Mouse (Mus musculus): ENCODE results near the gene Hdgf. TPM values are rescaled to one million over a fixed set of nuclear protein-coding genes. Genes with fewer than 3 reads are reported as not detected.

Gene Hdgf
- polyA plus RNA-seq, 1 experiment from 2014 or later: 503 TPM

DNA sequence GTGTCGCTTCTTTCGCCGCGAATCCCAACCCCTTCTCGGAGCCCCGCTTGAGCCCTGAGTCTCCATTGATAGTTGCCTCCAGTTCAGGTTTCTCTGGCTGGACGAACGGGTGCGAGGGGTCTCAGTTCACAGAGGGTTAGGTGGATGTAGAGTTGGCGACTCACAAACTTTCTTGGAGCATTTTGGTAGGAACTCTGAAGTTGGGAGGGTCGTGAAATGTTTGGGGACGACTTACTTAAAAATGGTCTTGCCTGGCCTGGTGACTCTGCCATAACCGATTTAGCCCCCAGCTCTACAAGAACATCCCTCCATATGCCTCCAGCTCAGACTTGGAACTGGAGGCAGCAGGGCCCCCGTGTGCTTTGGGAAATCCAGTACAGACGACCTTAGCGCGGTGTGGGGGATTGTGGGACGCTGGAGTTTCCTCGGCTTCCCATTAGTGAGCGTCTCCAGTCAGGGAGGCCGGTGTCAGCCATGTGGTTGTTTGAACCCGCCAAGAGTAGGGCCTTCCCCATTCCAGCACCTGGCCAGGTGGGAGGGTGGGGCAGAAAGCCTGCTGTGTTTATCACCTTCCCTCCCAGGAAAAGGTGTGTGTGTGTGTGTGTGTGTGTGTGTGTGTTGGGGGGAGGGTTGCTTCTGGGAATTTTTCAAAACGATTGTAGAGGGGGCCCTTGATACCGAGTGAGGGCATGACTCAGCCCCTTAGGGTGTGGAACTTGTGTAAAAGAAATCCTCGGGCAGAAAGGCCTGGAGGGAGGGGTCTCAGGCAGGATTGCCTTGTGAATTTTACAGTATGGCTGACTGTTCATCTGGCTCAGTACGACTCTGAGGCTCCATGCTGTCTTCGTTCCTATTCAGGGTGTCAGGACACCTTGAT lies 1.1 kb downstream of the Hdgf start:
- TF ChIP-seq CTCF (IDR thresholded peaks at IDR 0.05): no peak
- CTCF ChIA-PET: interaction anchor here (0.7 to 2.8 kb wide), 7 partner anchors 10 to 80 kb away, joined by 3 to 14 read pairs (median 3); partner anchors contain the start of genes Mrpl24, Nes and Prcc
- ATAC-seq: no peak
- H3K27me3 ChIP-seq: no peaks in the 10 kb centered on the region
- in situ Hi-C loops (cut with MboI; ENCODE audit: low pct_unique_long_range_greater_than_20kb): no loop called here
- no peak for DNase-seq (ENCODE audit: low read depth, low spot score)
- POLR2A ChIA-PET: interaction anchor here (1.0 to 4.1 kb wide), 5 partner anchors 9 to 22 kb away, joined by 3 to 18 read pairs (median 5); partner anchors contain the start of genes Isg20l2, Mrpl24 and Prcc

DNA sequence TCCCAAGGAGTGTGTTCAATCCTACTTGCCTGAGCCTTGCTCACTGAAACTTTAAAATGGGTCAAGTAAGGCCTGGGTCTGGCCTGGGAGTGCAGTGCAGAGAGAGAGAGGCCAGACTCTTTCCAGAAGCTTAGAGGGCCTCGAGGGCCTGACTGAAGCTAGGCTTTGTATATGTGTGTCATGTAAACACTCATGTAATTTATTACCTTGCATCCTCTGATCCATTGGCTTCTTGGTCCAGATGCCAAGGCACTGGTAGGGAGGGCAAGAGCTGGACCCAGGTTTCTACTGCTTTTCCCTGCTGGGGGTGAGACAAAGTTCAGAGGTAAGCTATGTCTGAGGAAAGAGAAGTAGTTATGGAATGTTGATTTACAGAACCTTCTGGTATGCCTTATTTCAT lies 1.8 kb downstream of the Hdgf start:
- no peak for DNase-seq (ENCODE audit: low read depth, low spot score)
- in situ Hi-C loops (cut with MboI; ENCODE audit: low pct_unique_long_range_greater_than_20kb): no loop called here
- TF ChIP-seq CTCF (IDR thresholded peaks at IDR 0.05): no peak

DNA sequence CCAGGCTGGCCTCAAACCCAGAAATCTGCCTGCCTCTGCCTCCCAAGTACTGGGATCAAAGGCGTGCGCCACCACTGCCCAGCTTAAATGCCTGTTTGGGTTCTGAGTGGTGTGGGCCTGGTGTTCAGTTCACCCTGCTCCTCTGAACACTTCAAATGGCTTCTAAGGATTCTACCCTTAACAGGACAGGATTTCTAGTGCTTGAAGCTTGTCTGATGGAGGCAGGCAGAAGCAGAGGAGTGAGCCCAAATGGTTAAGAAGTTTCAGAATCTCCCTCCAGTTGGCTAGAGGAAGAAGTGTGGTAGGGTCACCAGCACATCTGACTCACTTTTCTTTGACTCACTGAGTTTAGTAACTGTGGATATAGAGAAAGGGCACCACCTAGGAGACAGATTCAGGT lies 3.3 kb downstream of the Hdgf start:
- ChIA-PET POLR2A (interaction anchor here (1.0 to 4.1 kb wide), 4 partner anchors 10 to 24 kb away, joined by 3 to 18 read pairs (median 5); partner anchors contain the start of genes Mrpl24 and Prcc), CTCF (interaction anchor here (0.8 to 2.8 kb wide), 7 partner anchors 11 to 139 kb away, joined by 3 to 14 read pairs (median 5); partner anchors contain the start of genes Mrpl24 and Prcc)
- ATAC-seq (no peak), DNase-seq (ENCODE audit: low read depth, low spot score) (no peak)
- in situ Hi-C loops (cut with MboI; ENCODE audit: low pct_unique_long_range_greater_than_20kb): no loop called here
- TF ChIP-seq CTCF (IDR thresholded peaks at IDR 0.05): no peak
- H3K27me3 ChIP-seq: no peaks in the 10 kb centered on the region

More for the DNA sequence above, 1.8 kb downstream of the Hdgf start:
- ATAC-seq: no peak
- ChIA-PET CTCF (interaction anchor here (0.7 to 2.8 kb wide), 5 partner anchors 12 to 79 kb away, joined by 3 to 14 read pairs (median 3); partner anchors contain the start of genes Mrpl24, Nes and Prcc), POLR2A (interaction anchor here (1.2 to 4.1 kb wide), 3 partner anchors 8 to 23 kb away, joined by 3 to 18 read pairs (median 3); partner anchors contain the start of gene Prcc)
- no peaks in the 10 kb centered on the region for H3K27me3 ChIP-seq

DNA sequence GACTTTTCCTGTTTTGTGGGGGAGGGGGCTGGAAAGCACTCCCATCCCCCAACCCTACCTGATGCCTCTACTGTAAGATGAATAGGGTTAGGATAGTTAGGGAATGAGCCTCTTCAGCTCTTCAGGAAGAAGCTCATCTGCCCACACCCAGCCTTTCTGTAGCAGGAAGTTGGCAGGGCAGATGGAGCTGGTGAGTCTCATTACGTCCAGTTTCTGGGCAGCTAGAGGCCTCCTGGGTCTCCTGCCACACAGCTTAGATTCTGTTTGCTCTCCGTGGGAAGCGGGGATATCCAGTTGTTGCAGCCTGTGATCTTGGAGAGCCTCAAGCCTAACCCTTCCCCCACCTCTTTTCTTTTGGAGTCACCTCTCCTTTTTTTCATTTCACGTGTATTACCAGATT lies 3.8 kb downstream of the Hdgf start:
- POLR2A ChIA-PET: interaction anchor here (1.0 to 4.1 kb wide), 5 partner anchors 9 to 26 kb away, joined by 3 to 18 read pairs (median 4); partner anchors contain the start of genes Mrpl24 and Prcc
- TF ChIP-seq CTCF (IDR thresholded peaks at IDR 0.05): no peak
- in situ Hi-C loops (cut with MboI; ENCODE audit: low pct_unique_long_range_greater_than_20kb): no loop called here
- no peak for ATAC-seq
- CTCF ChIA-PET: interaction anchor here (0.8 to 2.8 kb wide), 7 partner anchors 10 to 139 kb away, joined by 3 to 14 read pairs (median 5); partner anchors contain the start of genes Mrpl24 and Prcc
- no peak for DNase-seq (ENCODE audit: low read depth, low spot score)
- H3K27me3 ChIP-seq: no peaks in the 10 kb centered on the region

DNA sequence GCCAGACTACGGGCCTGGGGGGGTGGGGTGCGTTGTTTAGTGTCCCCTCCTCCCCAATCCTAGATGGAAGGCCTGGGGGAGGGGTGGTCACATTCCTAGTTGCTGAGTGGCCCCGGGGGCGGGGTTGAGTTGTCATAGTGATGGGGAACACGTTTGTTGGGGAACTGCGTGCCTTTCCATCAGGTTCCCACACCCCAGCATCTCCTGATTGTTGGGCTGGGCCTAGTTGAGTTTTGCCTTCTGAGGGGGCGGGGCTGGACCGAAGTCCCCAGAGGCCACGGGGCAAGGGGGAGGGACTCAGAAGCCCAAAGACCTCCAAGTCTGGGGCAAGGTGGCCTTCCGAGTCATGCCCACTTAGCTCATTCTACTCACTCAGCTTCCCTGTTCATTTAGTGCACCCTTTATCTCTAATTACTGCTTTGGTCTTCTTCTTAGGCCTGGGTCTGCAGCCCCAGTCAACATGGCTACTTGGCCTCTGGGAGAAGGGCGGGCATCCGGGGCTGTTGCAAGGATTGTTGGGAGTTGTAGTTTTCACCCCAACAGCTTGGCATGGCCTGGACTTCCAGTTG lies 4.5 kb downstream of the Hdgf start:
- no peaks in the 10 kb centered on the region for H3K27me3 ChIP-seq
- peak; percentile 72 for ATAC-seq
- POLR2A ChIA-PET: interaction anchor here (1.1 to 4.1 kb wide), 4 partner anchors 8 to 25 kb away, joined by 3 to 18 read pairs (median 4); partner anchors contain the start of gene Prcc
- in situ Hi-C loops (cut with MboI; ENCODE audit: low pct_unique_long_range_greater_than_20kb): no loop called here
- DNase-seq (ENCODE audit: low read depth, low spot score): peak; percentile 91
- TF ChIP-seq CTCF (IDR thresholded peaks at IDR 0.05): no peak
- CTCF ChIA-PET: interaction anchor here (0.8 to 2.8 kb wide), 6 partner anchors 10 to 76 kb away, joined by 4 to 14 read pairs (median 6); partner anchors contain the start of genes Mrpl24, Nes and Prcc

DNA sequence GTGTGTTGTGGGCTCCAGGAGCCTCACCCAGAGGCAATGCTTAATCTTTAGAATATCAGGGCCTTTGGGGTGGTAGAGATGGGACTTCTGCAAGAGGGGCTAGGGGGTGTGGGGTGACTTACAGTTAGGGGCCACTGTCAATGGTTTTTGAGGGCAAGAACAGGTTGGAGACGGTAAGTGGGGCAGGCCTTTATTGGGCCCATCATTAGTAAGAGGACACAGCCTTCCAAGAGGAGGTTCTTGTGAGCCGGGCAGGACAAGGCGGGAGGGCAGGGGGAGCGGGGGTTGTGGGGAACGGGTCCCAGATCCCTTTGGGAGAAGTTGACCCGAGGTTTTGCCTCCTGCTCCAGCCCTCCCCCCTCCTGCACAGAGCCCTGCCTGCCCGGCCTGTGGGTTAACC lies 7.4 kb downstream of the Hdgf start:
- no peaks in the 10 kb centered on the region for H3K27me3 ChIP-seq
- CTCF ChIA-PET: no interaction called here
- POLR2A ChIA-PET: no interaction called here
- no peak for ATAC-seq
- in situ Hi-C loops (cut with MboI; ENCODE audit: low pct_unique_long_range_greater_than_20kb): no loop called here
- no peak for TF ChIP-seq CTCF (IDR thresholded peaks at IDR 0.05)
- DNase-seq (ENCODE audit: low read depth, low spot score): no peak

DNA sequence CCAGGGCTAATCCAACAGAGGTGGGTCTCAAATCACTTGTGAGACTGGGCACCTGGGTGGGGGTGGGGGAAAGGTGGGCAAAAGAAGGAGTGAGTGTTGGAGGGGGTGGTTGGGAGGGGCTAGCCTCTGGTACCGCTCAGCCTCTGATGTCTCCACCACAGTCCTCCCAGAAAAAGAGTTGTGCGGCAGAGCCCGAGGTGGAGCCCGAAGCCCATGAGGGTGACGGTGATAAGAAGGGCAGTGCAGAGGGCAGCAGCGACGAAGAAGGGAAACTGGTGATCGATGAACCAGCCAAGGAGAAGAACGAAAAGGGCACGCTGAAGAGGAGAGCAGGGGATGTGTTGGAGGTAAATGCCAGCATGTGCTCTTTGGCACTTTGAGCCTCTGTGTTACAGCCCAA lies 7.8 kb downstream of the Hdgf start:
- TF ChIP-seq CTCF (IDR thresholded peaks at IDR 0.05): no peak
- ChIA-PET CTCF (no interaction called here), POLR2A (interaction anchor here (1.3 kb wide), 1 partner anchor 8 kb away, joined by 3 read pairs; the partner anchor contains the start of gene Hdgf)
- DNase-seq (ENCODE audit: low read depth, low spot score) (no peak), ATAC-seq (no peak)
- in situ Hi-C loops (cut with MboI; ENCODE audit: low pct_unique_long_range_greater_than_20kb): no loop called here
- H3K27me3 ChIP-seq: no peaks in the 10 kb centered on the region

DNA sequence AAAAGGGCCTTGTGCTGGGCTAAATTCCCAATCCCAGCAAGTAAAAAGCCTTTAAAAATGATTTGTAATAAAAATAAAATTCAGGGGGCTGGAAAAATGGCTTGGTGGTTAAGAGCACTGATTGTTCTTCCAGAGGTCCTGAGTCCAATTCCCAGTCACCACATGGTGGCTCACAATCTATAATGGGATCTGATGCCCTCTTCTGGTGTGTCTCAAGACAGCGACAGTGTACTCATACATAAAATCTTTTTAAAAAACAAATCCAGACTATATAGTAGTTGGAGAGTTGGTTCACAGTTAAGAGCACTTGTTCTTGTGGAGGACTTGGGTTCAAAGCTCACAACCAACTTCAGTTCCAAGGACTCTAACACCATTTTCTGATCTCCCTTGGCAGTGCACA lies 10.9 kb downstream of the Hdgf start:
- CTCF ChIA-PET: interaction anchor here (0.7 to 2.5 kb wide), 4 partner anchors 11 to 43 kb away, joined by 3 to 6 read pairs (median 4); partner anchors contain the start of gene Hdgf
- POLR2A ChIA-PET: no interaction called here
- in situ Hi-C loops (cut with MboI; ENCODE audit: low pct_unique_long_range_greater_than_20kb): no loop called here
- no peak for ATAC-seq
- DNase-seq (ENCODE audit: low read depth, low spot score): no peak
- H3K27me3 ChIP-seq: no peaks in the 10 kb centered on the region
- no peak for TF ChIP-seq CTCF (IDR thresholded peaks at IDR 0.05)

DNA sequence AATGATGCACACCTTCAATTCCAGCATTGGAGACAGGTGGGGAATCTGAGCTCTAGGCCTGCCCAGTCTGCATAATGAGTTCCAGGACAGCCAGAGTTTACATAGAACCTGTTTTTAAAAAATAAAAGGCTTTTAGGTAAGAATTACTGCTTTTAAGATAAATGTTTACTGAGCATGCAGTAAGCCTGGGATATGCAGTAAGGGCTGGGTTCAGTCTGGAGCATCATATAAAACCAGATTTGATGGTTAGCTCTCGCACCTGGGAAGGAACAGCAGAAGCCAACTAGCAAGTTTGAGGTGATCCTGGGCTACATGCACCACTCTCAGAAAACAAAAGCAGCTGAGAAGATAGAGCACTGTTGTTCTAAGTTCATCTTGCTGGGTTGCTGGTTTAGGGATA lies 12.4 kb downstream of the Hdgf start:
- in situ Hi-C loops (cut with MboI; ENCODE audit: low pct_unique_long_range_greater_than_20kb): no loop called here
- ATAC-seq: no peak
- H3K27me3 ChIP-seq: no peaks in the 10 kb centered on the region
- POLR2A ChIA-PET: interaction anchor here (0.8 to 1.7 kb wide), 3 partner anchors 8 to 33 kb away, joined by 3 to 6 read pairs (median 5); partner anchors contain the start of gene Prcc
- DNase-seq (ENCODE audit: low read depth, low spot score): no peak
- no peak for TF ChIP-seq CTCF (IDR thresholded peaks at IDR 0.05)
- CTCF ChIA-PET: interaction anchor here (0.7 to 3.8 kb wide), 3 partner anchors 10 to 33 kb away, joined by 3 to 14 read pairs (median 3); partner anchors contain the start of gene Prcc
